Mouse (Mus musculus): ENCODE data around the gene Chd3.

Chd3 gene

GRCm38 (mm10) chr11:69369215-69369989, at the start of gene Chd3:
Gene Chd3, minus strand, starts transcription at chr11:69369406.
- peak; percentile 57 for DNase-seq (ENCODE audit: low spot score)

- DNase-seq (ENCODE audit: low spot score), result peak; percentile 98
Measured at GRCm38 (mm10) chr11:69417449-69418384, 48.5 kb upstream of the Chd3 start.

- peak; percentile 36 for DNase-seq (ENCODE audit: low spot score)
Measured at GRCm38 (mm10) chr11:69416921-69417448, 47.8 kb upstream of the Chd3 start.

GRCm38 (mm10) chr11:69416509-69416908, 47.3 kb upstream of the Chd3 start:
- DNase-seq (ENCODE audit: low spot score), result no peak

- peak; percentile 75 for DNase-seq (ENCODE audit: low spot score)
Measured at GRCm38 (mm10) chr11:69415668-69416451, 46.7 kb upstream of the Chd3 start.

GRCm38 (mm10) chr11:69415327-69415667, 46.1 kb upstream of the Chd3 start:
- peak; percentile 69 for DNase-seq (ENCODE audit: low spot score)

GRCm38 (mm10) chr11:69414421-69415326, 45.5 kb upstream of the Chd3 start:
- peak; percentile 53 for DNase-seq (ENCODE audit: low spot score)

- DNase-seq (ENCODE audit: low spot score), result peak; percentile 76
Measured at GRCm38 (mm10) chr11:69413221-69414181, 44.3 kb upstream of the Chd3 start, which contains the start of gene Kdm6b. Gene Kdm6b, minus strand, starts transcription at chr11:69413675.

- DNase-seq (ENCODE audit: low spot score), result no peak
Measured at GRCm38 (mm10) chr11:69412548-69412947, 43.3 kb upstream of the Chd3 start.

- DNase-seq (ENCODE audit: low spot score), result peak; percentile 63
Measured at GRCm38 (mm10) chr11:69411538-69412203, 42.5 kb upstream of the Chd3 start.

- DNase-seq (ENCODE audit: low spot score), result peak; percentile 98
Measured at GRCm38 (mm10) chr11:69411073-69411535, 41.9 kb upstream of the Chd3 start.

- peak; percentile 36 for DNase-seq (ENCODE audit: low spot score)
Measured at GRCm38 (mm10) chr11:69410310-69411072, 41.3 kb upstream of the Chd3 start.

GRCm38 (mm10) chr11:69410045-69410309, 40.8 kb upstream of the Chd3 start:
- no peak for DNase-seq (ENCODE audit: low spot score)

- DNase-seq (ENCODE audit: low spot score), result peak; percentile 85
Measured at GRCm38 (mm10) chr11:69409378-69410044, 40.3 kb upstream of the Chd3 start.

GRCm38 (mm10) chr11:69408541-69409377, 39.6 kb upstream of the Chd3 start:
- DNase-seq (ENCODE audit: low spot score), result peak; percentile 95

- DNase-seq (ENCODE audit: low spot score), result no peak
Measured at GRCm38 (mm10) chr11:69407724-69408004, 38.5 kb upstream of the Chd3 start.
